ENCODE assay signal across 23 mouse cellular contexts in the genomic region with DNA sequence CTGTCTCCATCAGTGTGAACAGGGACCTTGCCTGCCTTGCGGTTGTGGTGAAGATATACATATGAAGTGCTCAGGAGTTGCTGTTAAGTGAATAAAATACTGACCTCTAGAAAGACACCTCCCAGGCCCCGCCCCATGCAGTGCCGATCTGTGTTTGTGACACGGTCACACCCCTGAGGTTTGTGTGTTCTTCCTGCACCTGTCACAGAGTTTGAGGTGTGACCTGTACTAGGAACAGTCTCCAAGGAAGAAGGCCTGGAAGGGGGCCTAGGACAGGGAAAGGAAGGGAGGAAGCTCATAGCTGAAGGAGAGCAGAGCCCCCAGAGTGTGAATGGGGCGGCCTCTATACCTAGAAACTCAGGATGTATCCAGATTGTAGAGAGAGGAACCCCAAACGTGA. TPM values are rescaled to one million over a fixed set of nuclear protein-coding genes. Genes with fewer than 3 reads are reported as not detected.
DNase-seq lines count a peak whose midpoint lies in the region; ATAC-seq and TF ChIP-seq lines count a peak whose summit lies in the region.
"Had no signal": no experiment of that assay in that cellular context is flagged by ENCODE, and none has a peak within 500 bp of the region (broad histone marks: within the 10 kb centered on the region; RNA-seq: fewer than 3 reads in every experiment).

No protein-coding gene starts in this region.

- H3K36me3 ChIP-seq in intestine, embryonic 16.5 days (ENCODE audit: control insufficient read depth, insufficient read depth, low read length), result no peaks in the 10 kb centered on the region
- no peaks in the 10 kb centered on the region for H3K36me3 ChIP-seq in intestine, embryonic 15.5 days
- H3K36me3 ChIP-seq: embryonic facial prominence, embryonic 15.5 days; forebrain, embryonic 10.5 days; forebrain, embryonic 15.5 days; heart, embryonic 12.5 days; hindbrain, embryonic 10.5 days had no signal

- no peaks in the 10 kb centered on the region for H3K27me3 ChIP-seq in intestine, embryonic 16.5 days (replicated peaks; ENCODE audit: control insufficient read depth, insufficient read depth, low read length)
- no peaks in the 10 kb centered on the region for H3K27me3 ChIP-seq in intestine, embryonic 15.5 days (replicated peaks)
- H3K27me3 ChIP-seq: embryonic facial prominence, embryonic 15.5 days; forebrain, embryonic 15.5 days had no signal

- no peak for TF ChIP-seq CTCF in gastrocnemius, adult 2 months (IDR thresholded peaks at IDR 0.05)

- no peaks in the 10 kb centered on the region for H3K9me3 ChIP-seq in intestine, embryonic 16.5 days (ENCODE audit: control insufficient read depth, low read length)
- no peaks in the 10 kb centered on the region for H3K9me3 ChIP-seq in intestine, embryonic 15.5 days
- H3K9me3 ChIP-seq: embryonic facial prominence, embryonic 15.5 days; forebrain, embryonic 10.5 days; forebrain, embryonic 15.5 days; hindbrain, embryonic 10.5 days had no signal

- peaks cover 21% of the 10 kb centered on the region; the same call in 1 of the 2 replicates for H3K4me1 ChIP-seq in intestine, embryonic 16.5 days (ENCODE audit: control insufficient read depth, insufficient read depth, low read length)
- H3K4me1 ChIP-seq in intestine, embryonic 15.5 days (replicated peaks), result peaks cover 18% of the 10 kb centered on the region

- H3K27ac ChIP-seq in intestine, embryonic 16.5 days (ENCODE audit: low read length), result no peak overlapping the region
- no peak overlapping the region for H3K27ac ChIP-seq in intestine, embryonic 15.5 days
- H3K27ac ChIP-seq in gastrocnemius, adult 2 months, result no peak overlapping the region
- H3K27ac ChIP-seq: embryonic facial prominence, embryonic 15.5 days; forebrain, embryonic 10.5 days; forebrain, embryonic 15.5 days; hindbrain, embryonic 10.5 days; hindbrain, embryonic 14.5 days had no signal

- H3K4me3 ChIP-seq in intestine, embryonic 16.5 days (ENCODE audit: low read length), result no peak overlapping the region
- H3K4me3 ChIP-seq in intestine, embryonic 15.5 days (replicated peaks), result no peak overlapping the region
- no peak overlapping the region for H3K4me3 ChIP-seq in gastrocnemius, adult 2 months
- H3K4me3 ChIP-seq: embryonic facial prominence, embryonic 15.5 days; erythroblast, embryonic 14.5 days; forebrain, embryonic 10.5 days; forebrain, embryonic 15.5 days; heart, embryonic 12.5 days; hindbrain, embryonic 10.5 days had no signal

- intact Hi-C loops in gastrocnemius, adult 2 months (cut with DNase I), result no loop called here

- ATAC-seq in intestine, embryonic 16.5 days, result peak; percentile 3; the same call in 1 of the 2 replicates
- ATAC-seq in intestine, embryonic 15.5 days, result no peak
- ATAC-seq: activated CD4-positive, CD25-positive, alpha-beta regulatory T cell, adult 4 months; CD4-positive, CD25-positive, alpha-beta regulatory T cell, adult 4 months; forebrain, embryonic 15.5 days; intestine, postnatal 0 days had no signal

- WGBS in intestine, embryonic 16.5 days, result 73% methylated on average over 6 of the region's 6 CpGs
- whole genome bisulfite sequencing in intestine, embryonic 15.5 days, result 71% methylated on average over 6 of the region's 6 CpGs

- no peak overlapping the region for H3K9ac ChIP-seq in intestine, embryonic 16.5 days (ENCODE audit: low read depth, low read length)
- no peak overlapping the region for H3K9ac ChIP-seq in intestine, embryonic 15.5 days
- H3K9ac ChIP-seq: embryonic facial prominence, embryonic 15.5 days; forebrain, embryonic 15.5 days; heart, embryonic 12.5 days; hindbrain, embryonic 14.5 days had no signal

- DNase-seq in cerebellum, adult 18-20 months, result peak; percentile 40 to 49
- no peak for DNase-seq in cerebellum, adult 11 months
- peak; percentile 40 for DNase-seq in testis, postnatal 10 days (ENCODE audit: low spot score)
- no peak for DNase-seq in testis, postnatal 14 days (ENCODE audit: low spot score)
- DNase-seq in adrenal gland, postnatal 14 days, result no peak
- DNase-seq in gastrocnemius, adult 2 months, result no peak
- DNase-seq: adrenal gland, postnatal 25 days; B cell, adult 2 months; cerebellum, adult 8-10 months; embryo, embryonic 11 days; gastrocnemius, postnatal 14 days had no signal

- H3K4me2 ChIP-seq in intestine, embryonic 16.5 days (ENCODE audit: low read depth, low read length), result no peak overlapping the region
- no peak overlapping the region for H3K4me2 ChIP-seq in intestine, embryonic 15.5 days (replicated peaks)
- H3K4me2 ChIP-seq: embryonic facial prominence, embryonic 15.5 days; forebrain, embryonic 15.5 days; heart, embryonic 12.5 days; hindbrain, embryonic 14.5 days had no signal

RNA-seq across cellular contexts. Expression of gene Rpl3, which starts 10.8 kb away (rescaled TPM):
- polyA plus RNA-seq in intestine, embryonic 16.5 days (2015; fragmentation: Nextera tagmentation; extraction: Ambion mirVana), result 1,018 and 1,133 TPM in 2 replicates
- polyA plus RNA-seq in intestine, embryonic 15.5 days (2015; fragmentation: Nextera tagmentation; extraction: Ambion mirVana), result 1,109 and 1,134 TPM in 2 replicates
- 594 and 691 TPM in 2 replicates for total RNA-seq in adrenal gland, postnatal 14 days (2021)
- 10 to 100 TPM; 38.6 to 51.4 TPM for total RNA-seq in gastrocnemius, adult 2 months (2021)

RNA-seq across cellular contexts. Expression of gene Syngr1, which starts 11.4 kb away (rescaled TPM):
- polyA plus RNA-seq in intestine, embryonic 16.5 days (2015; fragmentation: Nextera tagmentation; extraction: Ambion mirVana), result 15.2 and 16.0 TPM in 2 replicates
- polyA plus RNA-seq in intestine, embryonic 15.5 days (2015; fragmentation: Nextera tagmentation; extraction: Ambion mirVana), result 18.2 and 18.7 TPM in 2 replicates
- 28.5 and 29.8 TPM in 2 replicates for total RNA-seq in adrenal gland, postnatal 14 days (2021)
- 10 to 100 TPM; 46.1 to 46.4 TPM for total RNA-seq in gastrocnemius, adult 2 months (2021)

RNA-seq across cellular contexts. Expression of gene Tab1, which starts 30.4 kb away (rescaled TPM):
- 28.2 and 29.6 TPM in 2 replicates for polyA plus RNA-seq in intestine, embryonic 16.5 days (2015; fragmentation: Nextera tagmentation; extraction: Ambion mirVana)
- polyA plus RNA-seq in intestine, embryonic 15.5 days (2015; fragmentation: Nextera tagmentation; extraction: Ambion mirVana), result 28.5 and 29.0 TPM in 2 replicates
- total RNA-seq in adrenal gland, postnatal 14 days (2021), result 14.6 and 23.0 TPM in 2 replicates
- total RNA-seq in gastrocnemius, adult 2 months (2021), result 10 to 100 TPM; 13.0 to 16.1 TPM

Comparison
In these comparisons a context has a peak if more than half of its experiments do, and no peak if none do; other contexts are left out.
1. DNase-seq: peak in cerebellum, adult 18-20 months (2 of 2) and testis, postnatal 10 days (single experiment); none in cerebellum, adult 11 months (single experiment), testis, postnatal 14 days (single experiment), adrenal gland, postnatal 14 days (single experiment) and gastrocnemius, adult 2 months (single experiment).
2. RNA of gene Rpl3, which starts 10.8 kb away (total RNA-seq): 594 to 691 TPM in adrenal gland, postnatal 14 days; 38.6 to 51.4 TPM in gastrocnemius, adult 2 months; every median in the first group is over 10 times any median in the second.